Mouse (Mus musculus): ENCODE data around the gene Skap1. TPM values are rescaled to one million over a fixed set of nuclear protein-coding genes. Genes with fewer than 3 reads are reported as not detected.

Skap1 gene
- polyA plus RNA-seq, 1 experiment from 2014 or later = 2.8 TPM

DNA sequence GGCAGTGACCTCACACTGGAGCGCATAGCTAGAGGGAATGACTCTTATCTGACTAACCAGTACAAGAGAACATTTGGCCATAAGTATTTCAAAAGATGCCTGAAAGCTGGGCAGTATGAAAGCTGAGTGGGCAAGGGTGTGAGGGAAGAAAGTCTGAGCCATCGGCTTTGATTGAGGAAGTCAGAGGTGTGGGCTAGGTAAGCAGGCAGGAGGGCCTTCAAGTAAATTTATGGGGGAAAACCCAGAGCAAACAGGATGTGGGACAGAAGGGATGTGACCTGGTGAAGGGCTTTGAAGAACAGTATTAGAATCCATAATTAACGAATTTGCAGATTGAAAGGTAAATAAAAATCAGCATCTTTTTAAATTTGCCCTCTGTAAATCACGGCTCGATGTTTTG lies 95.8 kb downstream of the Skap1 start:
- no peak overlapping the region for H3K27ac ChIP-seq (ENCODE audit: low read depth, low read length)
- DNase-seq (ENCODE audit: low spot score) (no peak), ATAC-seq (no peak)
- H3K4me3 ChIP-seq (ENCODE audit: low read depth, low read length) = no peak overlapping the region
- 84% methylated on average over 5 of the region's 5 CpGs for WGBS
- H3K9ac ChIP-seq (ENCODE audit: low read length) = no peak overlapping the region
- H3K4me1 ChIP-seq (ENCODE audit: control insufficient read depth, insufficient read depth, low read length) = no peaks in the 10 kb centered on the region
- no peaks in the 10 kb centered on the region for H3K27me3 ChIP-seq (replicated peaks; ENCODE audit: control insufficient read depth, insufficient read depth, low read length)
- no peaks in the 10 kb centered on the region for H3K36me3 ChIP-seq (ENCODE audit: control insufficient read depth, insufficient read depth, low read length)
- no peaks in the 10 kb centered on the region for H3K9me3 ChIP-seq (replicated peaks; ENCODE audit: control insufficient read depth, low read length)
- no peak overlapping the region for H3K4me2 ChIP-seq (ENCODE audit: low read length)

DNA sequence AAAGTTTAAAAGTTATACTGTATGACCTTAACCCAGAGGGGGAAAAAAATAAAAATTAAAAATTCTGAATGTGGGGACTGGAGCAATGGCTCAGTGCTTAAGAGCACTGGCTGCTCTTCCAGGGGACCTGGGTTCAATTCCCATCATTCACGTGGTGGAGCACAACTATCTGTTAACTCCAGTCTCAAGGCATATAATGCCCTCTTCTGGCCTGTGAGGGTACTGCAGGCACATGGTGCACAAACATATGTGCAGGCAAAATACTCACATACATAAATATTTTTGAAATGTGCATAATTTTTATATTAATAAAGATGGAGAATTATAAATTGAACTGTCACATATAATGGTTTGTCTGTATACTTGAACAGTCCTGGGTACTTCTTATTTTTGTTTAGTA lies 99.7 kb downstream of the Skap1 start:
- ATAC-seq (no peak), DNase-seq (ENCODE audit: low spot score) (no peak)
- Histone ChIP-seq H3K4me2 (ENCODE audit: low read length) (no peak overlapping the region), H3K9ac (ENCODE audit: low read length) (no peak overlapping the region), H3K4me3 (ENCODE audit: low read depth, low read length) (no peak overlapping the region), H3K4me1 (ENCODE audit: control insufficient read depth, insufficient read depth, low read length) (no peaks in the 10 kb centered on the region), H3K9me3 (replicated peaks; ENCODE audit: control insufficient read depth, low read length) (no peaks in the 10 kb centered on the region), H3K27ac (ENCODE audit: low read depth, low read length) (no peak overlapping the region), H3K27me3 (replicated peaks; ENCODE audit: control insufficient read depth, insufficient read depth, low read length) (no peaks in the 10 kb centered on the region), H3K36me3 (ENCODE audit: control insufficient read depth, insufficient read depth, low read length) (no peaks in the 10 kb centered on the region)
- 59% methylated on average over 1 of the region's 1 CpGs for WGBS

DNA sequence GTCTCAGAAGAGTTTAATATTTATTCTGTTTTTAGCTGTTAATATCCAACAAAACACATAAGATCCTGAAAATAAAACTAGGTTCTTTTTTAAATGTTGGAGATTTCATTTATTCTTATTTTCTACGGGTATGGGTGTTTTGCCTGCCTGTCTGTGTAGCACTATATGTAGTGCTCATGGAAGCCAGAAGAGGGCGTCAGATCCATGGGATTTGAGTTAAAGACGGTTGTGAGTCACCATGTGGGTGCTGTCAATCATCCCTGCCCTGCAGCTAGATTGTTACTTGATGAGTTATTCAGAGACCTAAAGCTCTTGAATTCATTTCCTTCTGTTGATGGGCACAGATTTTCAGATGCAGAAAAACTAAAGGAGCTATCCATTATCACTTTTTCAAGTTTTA lies 108.1 kb downstream of the Skap1 start:
- ATAC-seq = no peak
- WGBS = 33% methylated on average over 3 of the region's 3 CpGs
- Histone ChIP-seq H3K4me1 (ENCODE audit: control insufficient read depth, insufficient read depth, low read length) (peaks cover 10% of the 10 kb centered on the region), H3K9ac (ENCODE audit: low read length) (no peak overlapping the region), H3K27ac (ENCODE audit: low read depth, low read length) (no peak overlapping the region), H3K9me3 (replicated peaks; ENCODE audit: control insufficient read depth, low read length) (no peaks in the 10 kb centered on the region), H3K36me3 (ENCODE audit: control insufficient read depth, insufficient read depth, low read length) (no peaks in the 10 kb centered on the region), H3K4me3 (ENCODE audit: low read depth, low read length) (no peak overlapping the region), H3K4me2 (ENCODE audit: low read length) (no peak overlapping the region), H3K27me3 (replicated peaks; ENCODE audit: control insufficient read depth, insufficient read depth, low read length) (no peaks in the 10 kb centered on the region)
- DNase-seq (ENCODE audit: low spot score) = no peak

DNA sequence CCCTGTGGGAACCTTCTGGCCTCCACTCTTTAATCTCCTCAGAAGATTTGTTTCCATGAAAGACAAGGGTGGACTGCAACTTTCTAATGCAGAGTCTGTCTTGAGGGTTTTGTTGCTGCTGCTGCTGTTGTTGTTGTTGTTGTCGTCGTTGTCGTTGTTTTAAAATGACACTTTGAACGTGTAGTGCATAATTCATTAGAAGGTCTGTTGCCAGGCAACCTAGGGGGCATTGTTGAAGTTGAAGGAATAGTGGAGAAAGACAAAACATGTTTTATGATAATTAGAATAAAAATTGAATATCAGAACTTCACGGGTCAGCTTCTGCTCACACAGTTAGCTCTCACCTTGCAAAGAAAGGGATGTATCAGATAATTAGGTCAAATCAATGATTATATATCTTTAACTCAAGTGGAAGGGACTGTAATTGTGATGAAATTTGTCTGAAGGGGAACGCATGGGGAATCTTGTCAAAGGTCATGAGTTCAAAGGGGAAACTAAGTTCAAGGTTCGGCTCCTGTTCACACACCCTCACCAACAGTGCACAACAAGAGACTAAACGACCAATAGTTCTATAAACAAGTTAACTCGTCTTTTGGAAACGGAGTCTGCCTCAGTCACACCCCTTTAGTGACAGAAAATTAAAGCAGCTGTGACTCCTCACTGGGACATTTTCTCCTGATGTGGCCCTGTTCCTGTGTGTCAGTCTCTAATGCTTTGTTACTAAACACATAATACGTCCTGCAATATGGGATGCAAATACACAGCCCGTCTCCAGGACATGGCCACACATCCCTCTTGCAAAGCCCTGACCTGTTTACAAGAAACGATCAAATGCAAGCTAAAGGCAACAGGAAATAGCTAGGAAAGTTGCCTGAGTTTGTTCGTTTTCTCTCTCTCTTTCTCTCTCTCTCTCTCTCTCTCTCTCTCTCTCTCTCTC lies 112.4 kb downstream of the Skap1 start:
- no peak overlapping the region for H3K9ac ChIP-seq (ENCODE audit: low read length)
- H3K27ac ChIP-seq (ENCODE audit: low read depth, low read length) = no peak overlapping the region
- H3K4me1 ChIP-seq (ENCODE audit: control insufficient read depth, insufficient read depth, low read length) = peaks cover 21% of the 10 kb centered on the region
- ATAC-seq (no peak), DNase-seq (ENCODE audit: low spot score) (no peak)
- no peak overlapping the region for H3K4me3 ChIP-seq (ENCODE audit: low read depth, low read length)
- no peak overlapping the region for H3K4me2 ChIP-seq (ENCODE audit: low read length)
- 34% methylated on average over 14 of the region's 14 CpGs for WGBS
- H3K27me3 ChIP-seq (replicated peaks; ENCODE audit: control insufficient read depth, insufficient read depth, low read length) = no peaks in the 10 kb centered on the region
- H3K9me3 ChIP-seq (replicated peaks; ENCODE audit: control insufficient read depth, low read length) = no peaks in the 10 kb centered on the region
- no peaks in the 10 kb centered on the region for H3K36me3 ChIP-seq (ENCODE audit: control insufficient read depth, insufficient read depth, low read length)

DNA sequence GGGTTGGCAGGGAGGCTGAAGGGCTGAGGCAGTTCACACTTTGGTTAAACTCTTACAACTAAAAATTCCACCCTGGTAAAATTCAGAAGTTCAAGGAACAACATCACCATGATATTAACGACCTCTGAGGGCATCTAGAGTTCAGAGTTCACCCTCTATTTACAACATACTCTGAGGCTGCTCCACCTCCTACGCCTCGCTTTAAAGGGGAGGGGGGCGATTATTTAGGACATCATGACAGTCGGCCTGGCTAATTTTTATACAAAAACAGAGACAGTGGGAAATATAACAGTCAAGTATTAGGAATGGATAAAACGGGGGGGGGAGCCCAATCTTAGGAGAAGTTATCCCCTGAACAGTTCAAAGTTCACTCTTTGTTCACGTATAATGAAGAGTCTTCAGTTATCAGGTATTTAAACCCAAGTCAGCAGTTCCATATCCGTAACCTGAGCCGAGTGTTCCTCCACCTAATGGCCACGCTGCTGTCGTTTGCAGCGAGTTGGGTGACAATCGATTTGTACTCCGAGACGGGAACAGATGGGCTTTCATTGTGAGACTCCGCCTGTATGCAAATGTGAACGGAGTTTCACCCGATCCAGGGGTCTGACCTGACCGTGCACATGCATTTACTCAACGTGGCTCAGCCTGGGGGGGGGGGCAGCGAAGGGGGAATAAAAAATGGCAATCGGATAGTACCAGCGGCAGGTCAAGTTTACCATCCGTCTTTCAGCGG lies 114.3 kb downstream of the Skap1 start:
- H3K4me1 ChIP-seq (ENCODE audit: control insufficient read depth, insufficient read depth, low read length) = peaks cover 25% of the 10 kb centered on the region
- peak overlapping the region; percentile 38 for H3K4me2 ChIP-seq (ENCODE audit: low read length)
- peak; percentile 48 for DNase-seq (ENCODE audit: low spot score)
- 0 out of 2 replicates have a peak overlapping the region, but pooled peaks have one; percentile 1 for H3K4me3 ChIP-seq (ENCODE audit: low read depth, low read length)
- H3K27me3 ChIP-seq (replicated peaks; ENCODE audit: control insufficient read depth, insufficient read depth, low read length) = no peaks in the 10 kb centered on the region
- 0 out of 2 replicates have a peak, but pooled peaks have one; percentile 26 for ATAC-seq
- H3K36me3 ChIP-seq (ENCODE audit: control insufficient read depth, insufficient read depth, low read length) = no peaks in the 10 kb centered on the region
- no peak overlapping the region for H3K27ac ChIP-seq (ENCODE audit: low read depth, low read length)
- H3K9me3 ChIP-seq (replicated peaks; ENCODE audit: control insufficient read depth, low read length) = no peaks in the 10 kb centered on the region
- H3K9ac ChIP-seq (ENCODE audit: low read length) = no peak overlapping the region
- 18% methylated on average over 25 of the region's 25 CpGs for WGBS

DNA sequence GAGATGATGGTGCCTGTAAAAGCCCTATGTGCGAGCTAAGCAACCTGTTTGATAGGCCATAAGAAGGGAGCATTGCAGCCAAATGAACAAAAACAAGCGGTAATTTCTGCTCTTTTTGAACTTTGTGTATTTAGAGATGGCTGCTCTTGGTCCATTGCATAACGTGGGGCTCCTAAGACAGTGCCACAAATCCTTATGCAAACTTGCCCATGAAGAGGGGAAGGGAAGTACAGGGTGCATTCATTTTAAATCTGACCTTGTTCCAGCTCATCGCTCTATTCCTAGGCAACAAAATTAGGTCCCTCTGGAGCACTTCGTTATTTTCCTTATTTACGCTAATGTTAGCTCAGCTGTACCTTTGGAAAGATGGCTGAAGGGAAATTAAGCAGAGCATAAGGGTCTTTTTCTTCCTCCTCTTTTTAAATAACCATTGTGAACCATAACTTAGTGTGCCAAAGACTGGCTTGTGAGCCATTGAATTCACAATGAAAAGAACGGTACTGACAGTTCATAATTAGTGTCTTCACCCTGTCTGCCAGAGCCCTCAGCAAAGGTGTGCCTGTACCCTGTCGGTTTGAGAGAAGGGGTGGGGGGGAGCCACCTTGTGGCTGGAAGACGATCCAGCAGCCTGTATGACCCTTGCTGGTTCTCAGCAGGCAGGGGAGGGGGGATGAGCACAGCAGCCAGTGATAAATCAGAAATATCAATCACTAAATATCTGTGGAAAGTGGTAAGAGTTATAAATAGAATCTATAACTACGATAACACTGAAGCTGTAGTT lies 117.4 kb downstream of the Skap1 start:
- no peaks in the 10 kb centered on the region for H3K9me3 ChIP-seq (replicated peaks; ENCODE audit: control insufficient read depth, low read length)
- WGBS = 36% methylated on average over 10 of the region's 10 CpGs
- H3K4me1 ChIP-seq (ENCODE audit: control insufficient read depth, insufficient read depth, low read length) = peaks cover 18% of the 10 kb centered on the region
- no peak overlapping the region for H3K9ac ChIP-seq (ENCODE audit: low read length)
- DNase-seq (ENCODE audit: low spot score) (peak; percentile 55), ATAC-seq (no peak)
- no peak overlapping the region for H3K4me2 ChIP-seq (ENCODE audit: low read length)
- no peak overlapping the region for H3K27ac ChIP-seq (ENCODE audit: low read depth, low read length)
- no peak overlapping the region for H3K4me3 ChIP-seq (ENCODE audit: low read depth, low read length)
- H3K27me3 ChIP-seq (replicated peaks; ENCODE audit: control insufficient read depth, insufficient read depth, low read length) = no peaks in the 10 kb centered on the region
- no peaks in the 10 kb centered on the region for H3K36me3 ChIP-seq (ENCODE audit: control insufficient read depth, insufficient read depth, low read length)

DNA sequence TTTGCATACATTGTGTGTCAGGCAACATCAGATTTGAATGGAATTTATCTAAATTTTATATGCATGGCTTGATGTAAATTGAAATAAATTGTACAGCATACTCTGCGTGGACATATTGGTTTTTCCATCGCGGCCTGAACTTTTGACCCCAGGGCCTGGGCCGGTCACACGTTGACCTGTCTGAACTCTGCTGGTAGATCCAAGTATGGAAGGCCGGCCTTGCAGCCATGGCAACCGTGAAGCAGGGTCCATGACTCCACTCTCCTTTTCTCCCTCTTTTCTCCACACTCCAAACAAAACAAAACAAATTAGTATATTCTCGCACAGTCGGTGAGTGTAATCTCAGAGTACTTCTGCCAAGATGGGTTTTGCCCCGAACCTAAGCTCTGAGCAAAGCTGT lies 118.2 kb downstream of the Skap1 start:
- DNase-seq (ENCODE audit: low spot score) (no peak), ATAC-seq (no peak)
- H3K4me2 ChIP-seq (ENCODE audit: low read length) = no peak overlapping the region
- no peaks in the 10 kb centered on the region for H3K9me3 ChIP-seq (replicated peaks; ENCODE audit: control insufficient read depth, low read length)
- H3K4me3 ChIP-seq (ENCODE audit: low read depth, low read length) = no peak overlapping the region
- no peak overlapping the region for H3K9ac ChIP-seq (ENCODE audit: low read length)
- WGBS = 15% methylated on average over 10 of the region's 10 CpGs
- no peaks in the 10 kb centered on the region for H3K36me3 ChIP-seq (ENCODE audit: control insufficient read depth, insufficient read depth, low read length)
- no peaks in the 10 kb centered on the region for H3K27me3 ChIP-seq (replicated peaks; ENCODE audit: control insufficient read depth, insufficient read depth, low read length)
- H3K27ac ChIP-seq (ENCODE audit: low read depth, low read length) = no peak overlapping the region
- peaks cover 14% of the 10 kb centered on the region for H3K4me1 ChIP-seq (ENCODE audit: control insufficient read depth, insufficient read depth, low read length)

DNA sequence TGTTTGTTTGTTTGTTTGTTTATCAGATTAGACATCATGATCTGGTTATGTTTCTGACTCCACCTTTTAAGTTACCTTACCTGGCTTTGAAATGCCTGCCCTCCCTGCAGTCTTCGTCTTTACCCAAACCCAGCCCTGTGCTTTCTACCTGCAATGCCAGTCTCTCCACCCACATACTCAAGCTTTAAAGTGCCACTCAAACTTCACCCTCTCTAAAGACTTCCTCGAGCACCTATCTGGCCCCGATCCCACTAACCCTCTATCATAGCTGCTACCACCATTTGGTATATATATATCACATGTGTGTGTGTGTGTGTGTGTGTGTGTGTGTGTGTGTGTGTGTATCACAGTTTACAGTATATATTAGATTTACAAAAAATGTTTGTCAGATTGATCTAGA lies 125.4 kb downstream of the Skap1 start:
- DNase-seq (ENCODE audit: low spot score) (no peak), ATAC-seq (no peak)
- WGBS = 88% methylated on average over 3 of the region's 3 CpGs
- no peak overlapping the region for H3K27ac ChIP-seq (ENCODE audit: low read depth, low read length)
- no peaks in the 10 kb centered on the region for H3K9me3 ChIP-seq (replicated peaks; ENCODE audit: control insufficient read depth, low read length)
- H3K27me3 ChIP-seq (replicated peaks; ENCODE audit: control insufficient read depth, insufficient read depth, low read length) = no peaks in the 10 kb centered on the region
- H3K4me1 ChIP-seq (ENCODE audit: control insufficient read depth, insufficient read depth, low read length) = 0 out of 2 replicates have a peak, but pooled peaks cover 3% of the 10 kb centered on the region
- no peak overlapping the region for H3K9ac ChIP-seq (ENCODE audit: low read length)
- no peaks in the 10 kb centered on the region for H3K36me3 ChIP-seq (ENCODE audit: control insufficient read depth, insufficient read depth, low read length)
- H3K4me2 ChIP-seq (ENCODE audit: low read length) = no peak overlapping the region
- H3K4me3 ChIP-seq (ENCODE audit: low read depth, low read length) = no peak overlapping the region
